In the genomic region with DNA sequence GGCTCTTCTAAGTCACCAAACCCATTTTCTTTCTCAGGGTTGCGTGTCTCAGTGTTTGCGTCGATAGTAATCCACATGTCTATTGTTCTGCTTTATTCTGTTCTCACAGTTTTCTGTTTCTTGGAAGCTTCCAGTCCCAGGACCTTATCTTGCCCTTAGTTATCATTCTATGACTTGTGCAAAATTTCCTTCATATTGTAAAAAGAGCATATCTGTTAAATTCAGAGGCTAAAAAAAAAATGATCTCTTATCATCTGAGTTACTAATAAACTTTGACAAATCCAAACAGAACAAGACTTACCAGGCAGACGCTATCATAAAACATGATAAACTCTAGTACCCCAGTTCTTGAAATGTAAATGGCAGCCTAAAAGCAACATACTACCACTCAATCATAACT, we compare ENCODE assay signal across 27 mouse cellular contexts.
"Had no signal": no experiment of that assay in that cellular context is flagged by ENCODE, and none has a peak within 500 bp of the region (broad histone marks: within the 10 kb centered on the region; RNA-seq: fewer than 3 reads in every experiment).

No protein-coding gene starts in this region.

- H3K36me3 ChIP-seq: forebrain, embryonic 12.5 days; forebrain, embryonic 15.5 days had no signal

- H3K9me3 ChIP-seq: embryonic facial prominence, embryonic 10.5 days; embryonic facial prominence, embryonic 12.5 days; embryonic facial prominence, embryonic 13.5 days; embryonic facial prominence, embryonic 15.5 days; forebrain, embryonic 10.5 days; forebrain, embryonic 12.5 days; forebrain, embryonic 13.5 days; forebrain, embryonic 15.5 days; heart, embryonic 10.5 days had no signal

- H3K9ac ChIP-seq: embryonic facial prominence, embryonic 12.5 days; embryonic facial prominence, embryonic 13.5 days; embryonic facial prominence, embryonic 15.5 days; forebrain, embryonic 12.5 days; forebrain, embryonic 13.5 days; forebrain, embryonic 15.5 days; forebrain, postnatal 0 days had no signal

- ATAC-seq: forebrain, embryonic 13.5 days; forebrain, embryonic 14.5 days; forebrain, embryonic 15.5 days; forebrain, embryonic 16.5 days; forebrain, postnatal 0 days had no signal

- H3K4me3 ChIP-seq: embryonic facial prominence, embryonic 10.5 days; embryonic facial prominence, embryonic 12.5 days; embryonic facial prominence, embryonic 13.5 days; embryonic facial prominence, embryonic 15.5 days; erythroblast, embryonic 14.5 days; forebrain, embryonic 10.5 days; forebrain, embryonic 12.5 days; forebrain, embryonic 13.5 days; forebrain, embryonic 15.5 days; gastrocnemius, adult 2 months; heart, adult 2 months; heart, embryonic 10.5 days had no signal

- H3K27me3 ChIP-seq: embryonic facial prominence, embryonic 12.5 days; embryonic facial prominence, embryonic 13.5 days; embryonic facial prominence, embryonic 15.5 days; forebrain, embryonic 12.5 days; forebrain, embryonic 13.5 days; forebrain, embryonic 15.5 days had no signal

- DNase-seq: cerebellum, adult 9-10 months; cerebellum, adult 9-11 months; cerebellum, postnatal 14 days; cerebellum, postnatal 25 days; cerebellum, postnatal 36 days; embryo, embryonic 11 days; forebrain, postnatal 0 days; gastrocnemius, adult 2 months; gastrocnemius, postnatal 10 days; gastrocnemius, postnatal 14 days; gastrocnemius, postnatal 25 days; gastrocnemius, postnatal 36 days; heart, adult 11 months; heart, adult 18-20 months; heart, adult 2 months had no signal

- H3K27ac ChIP-seq: embryonic facial prominence, embryonic 10.5 days; embryonic facial prominence, embryonic 12.5 days; embryonic facial prominence, embryonic 13.5 days; embryonic facial prominence, embryonic 15.5 days; forebrain, embryonic 10.5 days; forebrain, embryonic 12.5 days; forebrain, embryonic 13.5 days; forebrain, embryonic 15.5 days; gastrocnemius, adult 2 months; heart, adult 2 months; heart, embryonic 10.5 days had no signal

- H3K4me1 ChIP-seq: embryonic facial prominence, embryonic 10.5 days; embryonic facial prominence, embryonic 12.5 days; embryonic facial prominence, embryonic 13.5 days; embryonic facial prominence, embryonic 15.5 days; forebrain, embryonic 10.5 days; forebrain, embryonic 12.5 days; forebrain, embryonic 13.5 days; forebrain, embryonic 15.5 days; heart, embryonic 10.5 days had no signal
